Mouse (Mus musculus) MEL (cell line): ENCODE measurements around the gene Mfap3l. TPM values are rescaled to one million over a fixed set of nuclear protein-coding genes. Genes with fewer than 3 reads are reported as not detected.

ENCODE experiments used
- DNase-seq: peaks from one replicate; pipeline ENCODE4 v3.0.0; 2011; ENCODE audit warnings: low read depth, low spot score
- H3K27ac ChIP-seq: 2 replicates; pipeline ENCODE4 v1.5.1; 2012; ENCODE audit warnings: low read depth, mild to moderate bottlenecking, control low read depth, low read length, moderate library complexity; ENCODE audit not compliant: control insufficient read depth
- H3K27me3 ChIP-seq, 2 experiments: fragments of 150-350 bp in 1 of 2; sonication (generic) in 1 of 2; 2 replicates each; pipeline ENCODE4 v1.6.1; 2012; ENCODE audit warnings: low read length in 2 of 2, mild to moderate bottlenecking in 2 of 2, improper control_type of control experiment in 1 of 2, moderate library complexity in 1 of 2; ENCODE audit not compliant: insufficient read depth in 2 of 2, control insufficient read depth in 1 of 2
- H3K36me3 ChIP-seq, 2 experiments: 2 replicates each; pipeline ENCODE4 v1.6.1; 2012 to 2014; ENCODE audit warnings: low read length in 2 of 2, improper control_type of control experiment in 1 of 2, inconsistent platforms in 1 of 2, mild to moderate bottlenecking in 1 of 2; ENCODE audit not compliant: insufficient read depth in 2 of 2, control insufficient read depth in 1 of 2
- H3K4me1 ChIP-seq, 2 experiments: fragments of 150-350 bp in 1 of 2; sonication (generic) in 1 of 2; 2 replicates each; pipeline ENCODE4 v1.6.1; 2012; ENCODE audit warnings: low read length in 2 of 2, improper control_type of control experiment in 1 of 2, mild to moderate bottlenecking in 1 of 2; ENCODE audit not compliant: insufficient read depth in 2 of 2, control insufficient read depth in 1 of 2
- H3K4me3 ChIP-seq, 2 experiments: fragments of 150-350 bp in 1 of 2; sonication (generic) in 1 of 2; 2 replicates each; pipeline ENCODE4 v1.5.1; 2012; ENCODE audit warnings: low read depth in 2 of 2, low read length in 2 of 2, mild to moderate bottlenecking in 2 of 2, moderate library complexity in 2 of 2, control low read depth in 1 of 2, improper control_type of control experiment in 1 of 2; ENCODE audit not compliant: control insufficient read depth in 1 of 2, insufficient read depth in 1 of 2
- H3K79me2 ChIP-seq: 2 replicates; pipeline ENCODE4 v1.6.1; 2012; ENCODE audit warnings: mild to moderate bottlenecking, low read length, moderate library complexity; ENCODE audit not compliant: control insufficient read depth, poor library complexity, insufficient read depth
- H3K9ac ChIP-seq: 2 replicates; pipeline ENCODE4 v1.6.1; 2012; ENCODE audit warnings: low read depth, mild to moderate bottlenecking, control low read depth, low read length, moderate library complexity; ENCODE audit not compliant: control insufficient read depth, poor library complexity, severe bottlenecking
- H3K9me3 ChIP-seq: fragments of 150-350 bp; sonication (generic); replicated peaks from 2 replicates; pipeline ENCODE4 v1.6.1; 2012; ENCODE audit warnings: mild to moderate bottlenecking, low read length, improper control_type of control experiment, moderate library complexity; ENCODE audit not compliant: insufficient read depth
- CTCF ChIP-seq, 3 experiments: IDR thresholded peaks in 2 of 3; conservative IDR thresholded peaks in 1 of 3; 2 replicates each; pipeline ENCODE4 v1.5.1; 2011 to 2012; ENCODE audit warnings: low read length in 3 of 3, low read depth in 2 of 3, mild to moderate bottlenecking in 2 of 3, improper control_type of control experiment in 1 of 3, inconsistent platforms in 1 of 3, mixed read lengths in 1 of 3, moderate library complexity in 1 of 3; ENCODE audit not compliant: control insufficient read depth in 1 of 3, insufficient read depth in 1 of 3, poor library complexity in 1 of 3, severe bottlenecking in 1 of 3
- E2F4 ChIP-seq: IDR thresholded peaks from 2 replicates; pipeline ENCODE4 v1.6.1; 2011; ENCODE audit warnings: low read depth, low read length, improper control_type of control experiment, borderline replicate concordance
- EP300 ChIP-seq, 2 experiments: IDR thresholded peaks; 2 replicates each; pipeline ENCODE4 v1.6.1; 2011; ENCODE audit warnings: improper control_type of control experiment in 2 of 2, low read length in 2 of 2, low read depth in 1 of 2, mild to moderate bottlenecking in 1 of 2
- GABPA ChIP-seq: IDR thresholded peaks from 2 replicates; pipeline ENCODE4 v1.6.1; 2012; ENCODE audit warnings: low read depth, mild to moderate bottlenecking, inconsistent platforms, low read length, improper control_type of control experiment, moderate library complexity
- GATA1 ChIP-seq: IDR thresholded peaks from 2 replicates; pipeline ENCODE4 v1.6.1; 2011; ENCODE audit warnings: low read depth, low read length, improper control_type of control experiment
- MAX ChIP-seq: IDR thresholded peaks from 2 replicates; pipeline ENCODE4 v1.6.1; 2011; ENCODE audit warnings: low read length, improper control_type of control experiment
- MEF2A ChIP-seq: IDR thresholded peaks from 2 replicates; pipeline ENCODE4 v1.6.1; 2014; ENCODE audit warnings: low read depth, mild to moderate bottlenecking, inconsistent platforms, low read length, improper control_type of control experiment; ENCODE audit not compliant: poor library complexity, insufficient replicate concordance, severe bottlenecking; ENCODE audit errors: extremely low read depth
- MYC ChIP-seq: IDR thresholded peaks from 2 replicates; pipeline ENCODE4 v1.6.1; 2011; ENCODE audit warnings: low read depth, mild to moderate bottlenecking, low read length, improper control_type of control experiment, moderate library complexity
- NELFE ChIP-seq: IDR thresholded peaks from 2 replicates; pipeline ENCODE4 v1.6.1; 2011; ENCODE audit warnings: low read depth, low read length, improper control_type of control experiment
- RCOR1 ChIP-seq: IDR thresholded peaks from 2 replicates; pipeline ENCODE4 v1.6.1; 2012; ENCODE audit warnings: low read depth, mild to moderate bottlenecking, inconsistent platforms, low read length, improper control_type of control experiment
- SIN3A ChIP-seq: IDR thresholded peaks from 2 replicates; pipeline ENCODE4 v1.6.1; 2012; ENCODE audit warnings: low read length, improper control_type of control experiment, inconsistent platforms
- SMC3 ChIP-seq: IDR thresholded peaks from 2 replicates; pipeline ENCODE4 v1.6.1; 2011; ENCODE audit warnings: low read depth, low read length, improper control_type of control experiment
- USF1 ChIP-seq: IDR thresholded peaks from 2 replicates; pipeline ENCODE4 v1.6.1; 2014; ENCODE audit warnings: low read depth, mild to moderate bottlenecking, inconsistent platforms, low read length, improper control_type of control experiment, moderate library complexity
- ZKSCAN1 ChIP-seq: IDR thresholded peaks from 2 replicates; pipeline ENCODE4 v1.6.1; 2012; ENCODE audit warnings: low read depth, mild to moderate bottlenecking, inconsistent platforms, low read length, improper control_type of control experiment, moderate library complexity
- polyA plus RNA-seq, 2 experiments: library from polyadenylated mRNA; stranded (reverse) in 1 of 2; unstranded in 1 of 2; fragments of >175 nt in 1 of 2; fragments of >200 nt in 1 of 2; gene quantifications; 2 replicates each; pipeline versions ENCODE4 v1.2.1 to v1.2.4; 2012; ENCODE audit warnings: low replicate concordance in 2 of 2, low read depth in 1 of 2; ENCODE audit not compliant: insufficient read length in 2 of 2, insufficient read depth in 1 of 2, missing spikeins in 1 of 2
- total RNA-seq: library from RNA; depleted of rRNA; stranded (reverse); fragments of 300-350 nt; gene quantifications from 2 replicates; pipeline ENCODE4 v1.2.3, GENCODE M21; 2012

Gene Mfap3l
- total and polyA plus RNA-seq, 3 experiments: not detected

DNA sequence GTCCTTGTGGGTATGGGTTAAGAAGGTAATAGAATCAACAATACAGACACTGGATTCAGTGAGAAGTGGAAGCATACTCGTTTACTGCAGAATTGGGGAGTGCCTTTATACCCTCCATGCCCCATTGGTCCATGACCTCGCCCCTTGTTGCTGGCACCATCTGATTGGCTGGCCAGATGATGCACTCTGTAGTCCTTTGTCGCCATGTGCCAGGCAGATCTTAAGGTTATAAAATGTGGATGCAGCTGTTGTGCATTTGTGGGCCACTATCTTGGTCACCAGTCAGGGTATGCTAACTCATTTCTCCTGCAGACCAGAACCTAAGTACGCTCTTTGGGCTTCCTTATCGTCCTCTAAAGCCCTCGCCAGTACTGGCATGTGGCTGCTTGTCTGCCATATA lies 46.0 kb downstream of the Mfap3l start:
- no peaks in the 10 kb centered on the region for H3K36me3 ChIP-seq
- H3K9me3 ChIP-seq: no peaks in the 10 kb centered on the region
- no peak overlapping the region for H3K9ac ChIP-seq
- no peak overlapping the region for H3K4me3 ChIP-seq
- no peaks in the 10 kb centered on the region for H3K79me2 ChIP-seq
- DNase-seq: no peak
- no peak overlapping the region for H3K27ac ChIP-seq
- no peak for TF ChIP-seq GABPA
- H3K27me3 ChIP-seq: no peaks in the 10 kb centered on the region
- H3K4me1 ChIP-seq: no peaks in the 10 kb centered on the region

DNA sequence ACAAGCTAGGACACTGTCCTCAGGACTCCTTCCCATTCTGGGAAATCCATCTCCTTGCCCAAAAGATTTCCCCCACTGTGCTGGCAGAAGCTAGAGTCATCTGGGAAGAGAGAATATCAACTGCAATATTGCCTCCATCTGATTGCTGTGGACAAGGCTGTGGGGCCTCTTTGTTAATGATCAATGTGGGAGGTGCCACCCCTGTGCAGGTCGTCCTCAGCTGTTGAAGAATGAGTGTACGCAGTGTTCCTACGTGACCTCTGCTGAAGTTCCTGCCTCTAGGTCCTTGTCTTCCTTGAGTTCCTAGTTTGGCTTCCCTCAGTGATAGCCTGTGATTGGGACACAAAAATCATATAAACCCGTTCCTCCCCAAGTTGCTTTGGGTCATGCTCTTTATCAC lies 49.2 kb downstream of the Mfap3l start:
- no peaks in the 10 kb centered on the region for H3K79me2 ChIP-seq
- no peaks in the 10 kb centered on the region for H3K9me3 ChIP-seq
- no peak for TF ChIP-seq E2F4
- no peak for TF ChIP-seq EP300 (IDR thresholded peaks at IDR 0.05; ENCODE audit: low read depth in 1 of 2, low read length in 2 of 2)
- TF ChIP-seq MYC: no peak
- TF ChIP-seq GATA1: no peak
- TF ChIP-seq MEF2A: no peak
- no peak for TF ChIP-seq SMC3
- TF ChIP-seq ZKSCAN1: no peak
- TF ChIP-seq NELFE: no peak
- no peak for TF ChIP-seq RCOR1
- no peak overlapping the region for H3K4me3 ChIP-seq
- no peaks in the 10 kb centered on the region for H3K27me3 ChIP-seq
- H3K27ac ChIP-seq: no peak overlapping the region
- H3K36me3 ChIP-seq: no peaks in the 10 kb centered on the region
- no peaks in the 10 kb centered on the region for H3K4me1 ChIP-seq
- no peak for DNase-seq
- H3K9ac ChIP-seq: no peak overlapping the region

DNA sequence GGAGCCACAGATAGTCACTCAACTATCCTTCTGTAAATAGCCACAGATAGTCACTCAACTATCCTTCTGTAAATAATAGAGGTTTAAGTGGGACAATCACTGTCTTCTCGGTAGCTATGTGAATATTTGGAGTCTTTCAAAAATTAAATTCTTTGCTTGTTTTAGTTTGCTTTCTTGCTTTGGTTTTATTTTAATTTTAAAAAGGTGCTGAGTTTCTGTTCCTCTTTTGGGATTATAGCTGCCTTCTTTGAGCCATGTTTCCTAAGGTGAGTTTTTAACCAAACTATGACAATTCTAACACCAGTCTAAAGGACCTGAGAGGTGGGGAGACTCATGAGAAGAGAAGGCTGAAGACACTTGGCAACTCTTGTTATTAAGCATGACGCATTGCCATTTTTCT lies 49.7 kb downstream of the Mfap3l start:
- no peak overlapping the region for H3K9ac ChIP-seq
- no peak for TF ChIP-seq MEF2A
- no peak for TF ChIP-seq USF1
- TF ChIP-seq MAX: no peak
- no peak for TF ChIP-seq CTCF (IDR thresholded peaks at IDR 0.05 in 2 of 3, conservative IDR thresholded peaks at IDR 0.05 in 1 of 3; ENCODE audit: control insufficient read depth in 1 of 3, insufficient read depth in 1 of 3, low read depth in 2 of 3, low read length in 3 of 3, poor library complexity in 1 of 3, severe bottlenecking in 1 of 3)
- no peak for TF ChIP-seq SIN3A
- no peak for DNase-seq
- no peak overlapping the region for H3K27ac ChIP-seq
- no peaks in the 10 kb centered on the region for H3K9me3 ChIP-seq
- H3K4me1 ChIP-seq: no peaks in the 10 kb centered on the region
- no peaks in the 10 kb centered on the region for H3K36me3 ChIP-seq
- H3K4me3 ChIP-seq: no peak overlapping the region
- no peaks in the 10 kb centered on the region for H3K79me2 ChIP-seq
- H3K27me3 ChIP-seq: no peaks in the 10 kb centered on the region
